Mouse (Mus musculus) CD4-positive, CD25-positive, alpha-beta regulatory T cell, adult 2 months (primary cell): ENCODE data around the gene Hgd.

Experiments
- DNase-seq: peaks from one replicate; pipeline ENCODE4 v3.0.0-alpha.2; 2012; ENCODE audit warnings: low read depth, low spot score

The Hgd gene

GRCm38 (mm10) chr16:37579994-37580393 is at the start of gene Hgd:
Gene Hgd, plus strand, starts transcription at chr16:37580153.
- no peak for DNase-seq

GRCm38 (mm10) chr16:37530170-37530569 is 49.8 kb upstream of the Hgd start:
- no peak for DNase-seq

GRCm38 (mm10) chr16:37532046-37532445 is 47.9 kb upstream of the Hgd start:
- no peak for DNase-seq

GRCm38 (mm10) chr16:37533369-37534068 is 46.4 kb upstream of the Hgd start:
- peak; percentile 12 for DNase-seq

GRCm38 (mm10) chr16:37539240-37539610 is 40.7 kb upstream of the Hgd start:
- DNase-seq = no peak

- peak; percentile 99 for DNase-seq
These were observed 40.1 kb upstream of the Hgd start, which contains the start of the genes Gtf2e1 and Rabl3 for GRCm38 (mm10) chr16:37539611-37540580. Gene Gtf2e1, minus strand, starts transcription at chr16:37539789. Gene Rabl3, plus strand, starts transcription at chr16:37539885.

GRCm38 (mm10) chr16:37540776-37541175 is 39.2 kb upstream of the Hgd start:
- peak; percentile 2 for DNase-seq

- no peak for DNase-seq
These were observed 33.6 kb upstream of the Hgd start for GRCm38 (mm10) chr16:37546312-37546711.

GRCm38 (mm10) chr16:37550266-37550665 is 29.7 kb upstream of the Hgd start:
- DNase-seq = no peak

- DNase-seq = no peak
These were observed 29.0 kb upstream of the Hgd start for GRCm38 (mm10) chr16:37550981-37551380.

- no peak for DNase-seq
These were observed 27.1 kb upstream of the Hgd start for GRCm38 (mm10) chr16:37552824-37553223.

GRCm38 (mm10) chr16:37562414-37562813 is 17.5 kb upstream of the Hgd start:
- no peak for DNase-seq

- no peak for DNase-seq
These were observed 17.0 kb upstream of the Hgd start for GRCm38 (mm10) chr16:37562961-37563360.

GRCm38 (mm10) chr16:37565117-37565516 is 14.8 kb upstream of the Hgd start:
- no peak for DNase-seq

- no peak for DNase-seq
These were observed 13.8 kb upstream of the Hgd start for GRCm38 (mm10) chr16:37566107-37566506.

- no peak for DNase-seq
These were observed 12.6 kb upstream of the Hgd start for GRCm38 (mm10) chr16:37567113-37568050.

- DNase-seq = no peak
These were observed 8.4 kb upstream of the Hgd start for GRCm38 (mm10) chr16:37571554-37571953.

- DNase-seq = no peak
These were observed 7.7 kb upstream of the Hgd start for GRCm38 (mm10) chr16:37572117-37572754.

- peak; percentile 6 for DNase-seq
These were observed 6.9 kb upstream of the Hgd start for GRCm38 (mm10) chr16:37573061-37573460.

- DNase-seq = no peak
These were observed 4.6 kb upstream of the Hgd start for GRCm38 (mm10) chr16:37575325-37575724.

- no peak for DNase-seq
These were observed 362 bp upstream of the Hgd start for GRCm38 (mm10) chr16:37579591-37579990.
